Mouse (Mus musculus): ENCODE data around the gene Cat. TPM values are rescaled to one million over a fixed set of nuclear protein-coding genes. Genes with fewer than 3 reads are reported as not detected.

The Cat gene
- polyA plus RNA-seq, 1 experiment = 16.3 TPM

DNA sequence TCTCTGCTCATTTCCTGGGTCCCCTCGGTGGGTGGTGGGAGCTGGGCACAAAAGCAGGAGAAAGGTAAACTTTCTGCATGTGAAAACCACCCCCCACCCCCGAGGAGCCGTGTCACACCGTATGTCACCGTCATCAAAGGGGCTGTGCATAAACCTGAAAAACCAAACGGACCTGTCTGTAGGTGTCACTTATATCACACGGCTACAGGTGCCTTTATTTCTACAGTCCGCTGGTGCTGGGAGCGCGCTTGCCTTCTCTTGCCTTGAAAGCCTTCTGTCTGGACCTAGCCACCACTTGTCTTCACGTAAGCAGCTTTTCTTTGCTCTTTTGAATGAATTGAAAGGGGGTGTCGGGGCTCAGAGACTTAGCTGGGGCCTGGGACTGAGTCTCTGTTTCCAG, 61.1 kb downstream of the Cat start:
- Histone ChIP-seq H3K79me2 (ENCODE audit: control insufficient read depth, insufficient read depth) (no peaks in the 10 kb centered on the region), H3K4me2 (ENCODE audit: low read depth) (no peak overlapping the region), H3K4me3 (no peak overlapping the region), H3K36me3 (ENCODE audit: control insufficient read depth, insufficient read depth) (no peaks in the 10 kb centered on the region), H3K27me3 (ENCODE audit: control insufficient read depth, insufficient read depth, insufficient read length) (peaks cover 31% of the 10 kb centered on the region), H3ac (ENCODE audit: control insufficient read depth, insufficient read length) (no peak overlapping the region)
- TF ChIP-seq POLR2AphosphoS2 (IDR thresholded peaks at IDR 0.05; ENCODE audit: insufficient read length, low read depth) (no peak), SRF (IDR thresholded peaks at IDR 0.05; ENCODE audit: control insufficient read depth, insufficient read length, low read depth) (no peak), MAX (IDR thresholded peaks at IDR 0.05; ENCODE audit: low read depth) (no peak), MYOG (IDR thresholded peaks at IDR 0.05; ENCODE audit: control insufficient read depth in 1 of 3, insufficient read depth in 1 of 3, insufficient read length in 2 of 3, low read depth in 2 of 3) (no peak), POLR2A (IDR thresholded peaks at IDR 0.05; ENCODE audit: insufficient read length, low read depth) (no peak), MYOD1 (IDR thresholded peaks at IDR 0.05; ENCODE audit: control insufficient read depth in 1 of 3, insufficient read length in 2 of 3, low read depth in 2 of 3) (no peak), USF1 (IDR thresholded peaks at IDR 0.05; ENCODE audit: low read depth) (no peak), TCF3 (IDR thresholded peaks at IDR 0.05; ENCODE audit: insufficient read length, low read depth) (no peak), CEBPB (IDR thresholded peaks at IDR 0.05; ENCODE audit: insufficient read depth, poor library complexity, severe bottlenecking) (no peak), E2F4 (IDR thresholded peaks at IDR 0.05; ENCODE audit: insufficient read depth) (no peak), TCF12 (IDR thresholded peaks at IDR 0.05; ENCODE audit: insufficient read depth, poor library complexity, severe bottlenecking) (no peak), REST (IDR thresholded peaks at IDR 0.05; ENCODE audit: insufficient read depth, insufficient read length) (no peak)

- no peak overlapping the region for H3ac ChIP-seq (ENCODE audit: control insufficient read depth, insufficient read length)
- no peak overlapping the region for H3K4me2 ChIP-seq (ENCODE audit: low read depth)
- no peak overlapping the region for H3K4me3 ChIP-seq
- TF ChIP-seq USF1 (IDR thresholded peaks at IDR 0.05; ENCODE audit: low read depth) (no peak), MYOD1 (IDR thresholded peaks at IDR 0.05; ENCODE audit: control insufficient read depth in 1 of 3, insufficient read length in 2 of 3, low read depth in 2 of 3) (no peak), SRF (IDR thresholded peaks at IDR 0.05; ENCODE audit: control insufficient read depth, insufficient read length, low read depth) (no peak), POLR2A (IDR thresholded peaks at IDR 0.05; ENCODE audit: insufficient read length, low read depth) (no peak), TCF12 (IDR thresholded peaks at IDR 0.05; ENCODE audit: insufficient read depth, poor library complexity, severe bottlenecking) (no peak), TCF3 (IDR thresholded peaks at IDR 0.05; ENCODE audit: insufficient read length, low read depth) (no peak), MYOG (IDR thresholded peaks at IDR 0.05; ENCODE audit: control insufficient read depth in 1 of 3, insufficient read depth in 1 of 3, insufficient read length in 2 of 3, low read depth in 2 of 3) (no peak), CEBPB (IDR thresholded peaks at IDR 0.05; ENCODE audit: insufficient read depth, poor library complexity, severe bottlenecking) (no peak), REST (IDR thresholded peaks at IDR 0.05; ENCODE audit: insufficient read depth, insufficient read length) (no peak), E2F4 (IDR thresholded peaks at IDR 0.05; ENCODE audit: insufficient read depth) (no peak)
- no peaks in the 10 kb centered on the region for H3K36me3 ChIP-seq (ENCODE audit: control insufficient read depth, insufficient read depth)
- peaks cover 28% of the 10 kb centered on the region for H3K27me3 ChIP-seq (ENCODE audit: control insufficient read depth, insufficient read depth, insufficient read length)
- H3K79me2 ChIP-seq (ENCODE audit: control insufficient read depth, insufficient read depth) = no peaks in the 10 kb centered on the region
Measured at GRCm38 (mm10) chr2:103420650-103421507, 64.1 kb downstream of the Cat start.

DNA sequence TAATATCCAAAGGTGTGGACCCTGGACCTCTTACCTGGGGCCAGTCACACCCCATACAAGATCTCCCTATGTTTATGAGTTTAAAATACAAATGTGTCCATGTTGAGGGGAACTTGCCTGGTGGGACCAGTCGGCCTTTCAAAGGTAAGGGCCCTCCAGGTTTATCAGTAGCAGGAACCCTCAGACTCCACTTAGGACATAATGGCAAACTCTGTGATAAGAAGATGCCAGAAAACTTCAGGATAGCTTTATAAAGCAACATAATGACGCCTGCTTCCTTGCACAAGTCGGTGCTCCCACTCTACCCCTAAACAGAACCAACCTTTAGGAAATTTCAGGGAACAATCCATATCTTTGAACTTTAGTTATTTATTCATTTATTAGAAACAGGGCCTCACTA, 69.2 kb downstream of the Cat start:
- TF ChIP-seq POLR2AphosphoS2 (IDR thresholded peaks at IDR 0.05; ENCODE audit: insufficient read length, low read depth) (no peak), REST (IDR thresholded peaks at IDR 0.05; ENCODE audit: insufficient read depth, insufficient read length) (no peak), CEBPB (IDR thresholded peaks at IDR 0.05; ENCODE audit: insufficient read depth, poor library complexity, severe bottlenecking) (no peak), MYOG (IDR thresholded peaks at IDR 0.05; ENCODE audit: control insufficient read depth in 1 of 3, insufficient read depth in 1 of 3, insufficient read length in 2 of 3, low read depth in 2 of 3) (no peak), TCF3 (IDR thresholded peaks at IDR 0.05; ENCODE audit: insufficient read length, low read depth) (no peak), SRF (IDR thresholded peaks at IDR 0.05; ENCODE audit: control insufficient read depth, insufficient read length, low read depth) (no peak), MAX (IDR thresholded peaks at IDR 0.05; ENCODE audit: low read depth) (no peak), E2F4 (IDR thresholded peaks at IDR 0.05; ENCODE audit: insufficient read depth) (no peak), TCF12 (IDR thresholded peaks at IDR 0.05; ENCODE audit: insufficient read depth, poor library complexity, severe bottlenecking) (no peak), POLR2A (IDR thresholded peaks at IDR 0.05; ENCODE audit: insufficient read length, low read depth) (no peak), USF1 (IDR thresholded peaks at IDR 0.05; ENCODE audit: low read depth) (no peak), MYOD1 (IDR thresholded peaks at IDR 0.05; ENCODE audit: control insufficient read depth in 1 of 3, insufficient read length in 2 of 3, low read depth in 2 of 3) (no peak)

GRCm38 (mm10) chr2:103413381-103413780, 71.6 kb downstream of the Cat start:
- TF ChIP-seq MYOD1 (IDR thresholded peaks at IDR 0.05; ENCODE audit: control insufficient read depth in 1 of 3, insufficient read length in 2 of 3, low read depth in 2 of 3) (no peak), REST (IDR thresholded peaks at IDR 0.05; ENCODE audit: insufficient read depth, insufficient read length) (no peak), USF1 (IDR thresholded peaks at IDR 0.05; ENCODE audit: low read depth) (no peak), TCF3 (IDR thresholded peaks at IDR 0.05; ENCODE audit: insufficient read length, low read depth) (no peak), POLR2AphosphoS2 (IDR thresholded peaks at IDR 0.05; ENCODE audit: insufficient read length, low read depth) (no peak), E2F4 (IDR thresholded peaks at IDR 0.05; ENCODE audit: insufficient read depth) (no peak), MYOG (IDR thresholded peaks at IDR 0.05; ENCODE audit: control insufficient read depth in 1 of 3, insufficient read depth in 1 of 3, insufficient read length in 2 of 3, low read depth in 2 of 3) (no peak), TCF12 (IDR thresholded peaks at IDR 0.05; ENCODE audit: insufficient read depth, poor library complexity, severe bottlenecking) (no peak), SRF (IDR thresholded peaks at IDR 0.05; ENCODE audit: control insufficient read depth, insufficient read length, low read depth) (no peak), MAX (IDR thresholded peaks at IDR 0.05; ENCODE audit: low read depth) (no peak), CEBPB (IDR thresholded peaks at IDR 0.05; ENCODE audit: insufficient read depth, poor library complexity, severe bottlenecking) (no peak), POLR2A (IDR thresholded peaks at IDR 0.05; ENCODE audit: insufficient read length, low read depth) (no peak)

More for the DNA sequence above, 69.2 kb downstream of the Cat start:
- Histone ChIP-seq H3K79me2 (ENCODE audit: control insufficient read depth, insufficient read depth) (no peaks in the 10 kb centered on the region), H3K4me2 (ENCODE audit: low read depth) (no peak overlapping the region), H3K4me3 (no peak overlapping the region), H3ac (ENCODE audit: control insufficient read depth, insufficient read length) (no peak overlapping the region), H3K36me3 (ENCODE audit: control insufficient read depth, insufficient read depth) (no peaks in the 10 kb centered on the region), H3K27me3 (ENCODE audit: control insufficient read depth, insufficient read depth, insufficient read length) (peaks cover 6% of the 10 kb centered on the region)

More at GRCm38 (mm10) chr2:103413381-103413780, 71.6 kb downstream of the Cat start:
- H3K79me2 ChIP-seq (ENCODE audit: control insufficient read depth, insufficient read depth) = no peaks in the 10 kb centered on the region
- H3K36me3 ChIP-seq (ENCODE audit: control insufficient read depth, insufficient read depth) = no peaks in the 10 kb centered on the region
- H3K27me3 ChIP-seq (ENCODE audit: control insufficient read depth, insufficient read depth, insufficient read length) = peaks cover 5% of the 10 kb centered on the region
- no peak overlapping the region for H3K4me3 ChIP-seq
- H3K4me2 ChIP-seq (ENCODE audit: low read depth) = no peak overlapping the region
- no peak overlapping the region for H3ac ChIP-seq (ENCODE audit: control insufficient read depth, insufficient read length)

Measured in myocyte (in vitro differentiated cells).